Mouse (Mus musculus) brain, embryonic 18.5 days (tissue): ENCODE measurements at regions not wholly inside any gene's neighbourhood (a gene's known extent, or its start where the extent isn't known, plus 50 kb on each side); places are given as distances from the start of the nearest gene placed in this dataset.

Experiments
- DNase-seq: peaks from one replicate; pipeline ENCODE4 v3.0.0-alpha.2; 2012; ENCODE audit warnings: low read depth, low spot score

- DNase-seq = no peak
Measured at GRCm38 (mm10) chr8:40152451-40152850, 522.4 kb upstream of the Adam24 start.

- no peak for DNase-seq
Measured at GRCm38 (mm10) chr8:40186715-40187583, 487.9 kb upstream of the Adam24 start.

DNA sequence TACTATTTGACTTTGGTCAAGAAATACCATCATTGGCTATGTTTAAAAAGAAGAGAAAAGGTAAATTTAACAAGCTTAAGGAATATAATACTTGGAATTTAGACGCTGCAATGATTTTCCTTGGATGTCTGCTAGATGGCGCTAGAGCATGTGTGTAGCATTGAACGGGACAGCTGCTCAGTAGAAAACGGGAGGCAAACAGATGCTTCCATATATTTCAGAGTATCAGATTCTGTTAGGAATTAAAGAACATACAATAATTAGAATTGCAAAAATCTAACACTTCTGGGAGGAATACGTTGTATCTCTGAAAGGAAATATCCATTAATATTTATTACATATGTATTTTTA lies 487.3 kb upstream of the Adam24 start:
- peak; percentile 59 for DNase-seq

DNA sequence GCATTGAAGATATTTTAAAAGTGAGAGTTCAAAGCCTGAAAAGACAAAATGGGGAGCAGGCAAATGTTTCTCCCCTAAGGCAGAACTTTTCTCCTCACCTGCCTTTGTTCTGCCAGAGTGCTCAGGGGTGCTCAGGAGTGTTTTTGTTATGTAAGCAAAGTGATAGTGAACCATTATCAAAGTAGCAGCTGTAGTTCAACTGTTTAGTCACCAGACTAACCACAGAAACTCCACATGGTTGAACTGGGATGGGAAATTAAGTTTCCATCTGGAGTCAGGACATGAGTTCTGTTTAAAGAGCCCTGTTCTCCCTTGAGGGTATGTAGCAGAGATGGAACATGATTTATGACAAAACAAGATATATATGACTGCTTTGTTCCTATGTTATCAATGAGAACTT lies 482.6 kb upstream of the Adam24 start:
- DNase-seq = no peak

DNA sequence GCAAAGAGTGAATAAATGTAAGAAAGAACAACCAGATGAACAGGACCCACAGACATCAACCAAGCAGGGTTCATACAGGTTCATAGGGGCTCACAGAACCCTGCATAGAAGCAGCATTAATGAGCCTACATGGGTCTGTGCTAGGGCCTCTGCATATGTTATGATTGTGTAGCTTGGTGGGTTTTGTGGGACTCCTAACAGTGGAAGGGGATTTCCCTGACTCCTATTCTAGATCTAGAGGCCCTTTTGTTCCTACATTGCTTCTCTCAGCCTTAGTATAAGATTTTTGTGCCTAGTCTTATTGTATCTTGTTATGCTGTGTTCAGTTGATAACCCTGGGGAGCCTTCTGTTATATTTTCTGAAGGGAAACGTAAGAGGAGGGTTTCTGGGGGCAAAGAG lies 481.7 kb upstream of the Adam24 start:
- DNase-seq = no peak

DNA sequence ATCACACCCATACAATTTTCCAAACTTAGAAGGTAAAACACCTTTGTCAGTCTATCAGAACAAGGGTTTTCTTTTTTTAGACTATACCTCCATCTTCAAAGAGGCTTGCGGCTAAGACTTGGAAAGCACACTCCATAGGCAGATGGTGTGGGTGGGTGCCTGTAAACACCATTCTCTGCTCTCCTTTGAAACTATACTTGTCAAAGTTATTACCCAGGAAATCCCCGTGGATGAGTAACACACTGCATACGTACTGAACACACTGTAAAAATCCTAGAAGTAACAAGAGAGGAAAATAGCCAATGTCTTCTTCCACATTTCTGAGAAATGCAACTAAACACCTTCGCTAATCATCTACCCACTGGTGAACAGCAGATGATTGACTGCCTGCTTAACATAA lies 464.0 kb upstream of the Adam24 start:
- no peak for DNase-seq

- DNase-seq = no peak
Measured at GRCm38 (mm10) chr8:40223521-40223920, 451.4 kb upstream of the Adam24 start.

GRCm38 (mm10) chr8:40227262-40227661 lies 447.6 kb upstream of the Adam24 start:
- DNase-seq = peak; percentile 70
